Mouse (Mus musculus) lung, embryonic 16.5 days (tissue): Measurements from ENCODE around the gene Dhrs4. TPM values are rescaled to one million over a fixed set of nuclear protein-coding genes. Genes with fewer than 3 reads are reported as not detected.

Source experiments
- ATAC-seq: fragments of 200-750 bp; cut with Nextera tagmentation; 2 replicates; pipeline ENCODE4 v1.8.0; 2017; ENCODE audit warnings: low read depth, mild to moderate bottlenecking, moderate library complexity
- H3K27ac ChIP-seq: fragments of 300-500 bp; sonication (generic); 2 replicates; pipeline ENCODE4 v1.5.1; 2014; ENCODE audit warnings: mild to moderate bottlenecking, control low read depth, low read length
- H3K27me3 ChIP-seq: fragments of 300-500 bp; sonication (generic); 2 replicates; pipeline ENCODE4 v1.6.1; 2014; ENCODE audit warnings: low read depth, low read length, mixed read lengths; ENCODE audit not compliant: control insufficient read depth, insufficient read depth
- H3K36me3 ChIP-seq: fragments of 300-500 bp; sonication (generic); 2 replicates; pipeline ENCODE4 v1.6.1; 2014; ENCODE audit warnings: low read length; ENCODE audit not compliant: control insufficient read depth, insufficient read depth
- H3K4me1 ChIP-seq: fragments of 300-500 bp; sonication (generic); replicated peaks from 2 replicates; pipeline ENCODE4 v1.6.1; 2014; ENCODE audit warnings: low read length, mixed read lengths; ENCODE audit not compliant: control insufficient read depth, insufficient read depth
- H3K4me2 ChIP-seq: fragments of 300-500 bp; sonication (generic); 2 replicates; pipeline ENCODE4 v1.6.1; 2014; ENCODE audit warnings: low read depth, low read length, control low read depth
- H3K4me3 ChIP-seq: fragments of 300-500 bp; sonication (generic); 2 replicates; pipeline ENCODE4 v1.5.1; 2014; ENCODE audit warnings: mild to moderate bottlenecking, low read length, control low read depth
- H3K9ac ChIP-seq: fragments of 300-500 bp; sonication (generic); 2 replicates; pipeline ENCODE4 v1.6.1; 2014; ENCODE audit warnings: low read length, control low read depth
- H3K9me3 ChIP-seq: fragments of 300-500 bp; sonication (generic); 2 replicates; pipeline ENCODE4 v1.6.1; 2016; ENCODE audit warnings: low read length; ENCODE audit not compliant: control insufficient read depth
- WGBS: fragments of 180-500 bp; shearing (Covaris S2); extraction: QIAGEN DNeasy Blood & Tissue Kit; methylation state at CpG from one replicate; pipeline ENCODE4 v1.1.7; 2014; 5-methylcytosine and 5-hydroxymethylcytosine counted together
- polyA plus RNA-seq: library from polyadenylated mRNA; unstranded; fragments of >200 nt; fragmentation: Nextera tagmentation; extraction: Ambion mirVana; gene quantifications from 2 replicates; pipeline ENCODE4 v1.2.1, GENCODE M21; 2015

The Dhrs4 gene
- polyA plus RNA-seq, result 101 and 106 TPM in 2 replicates

GRCm38 (mm10) chr14:55478651-55479599 lies at the start of gene Dhrs4:
Gene Dhrs4 (plus strand): TSS chr14:55478758.
- no peaks in the 10 kb centered on the region for H3K9me3 ChIP-seq
- peak within 1 kb of the TSS; percentile 63 for H3K4me3 ChIP-seq
- H3K27ac ChIP-seq, result peak within 1 kb of the TSS; percentile 69
- peak within 1 kb of the TSS; percentile 59 for H3K4me2 ChIP-seq
- peaks cover 10% of the 10 kb centered on the region for H3K4me1 ChIP-seq
- H3K27me3 ChIP-seq, result no peaks in the 10 kb centered on the region
- H3K9ac ChIP-seq, result peak within 1 kb of the TSS; percentile 76
- H3K36me3 ChIP-seq, result peaks cover 7% of the 10 kb centered on the region
- under 1% methylated on average over 37 of the region's 38 CpGs for WGBS
- peak; percentile 99 for ATAC-seq

GRCm38 (mm10) chr14:55430255-55430654 lies 48.3 kb upstream of the Dhrs4 start:
- Histone ChIP-seq H3K9me3 (no peaks in the 10 kb centered on the region), H3K9ac (no peak overlapping the region), H3K27ac (no peak overlapping the region), H3K36me3 (no peaks in the 10 kb centered on the region), H3K4me2 (no peak overlapping the region), H3K4me3 (no peak overlapping the region), H3K4me1 (no peaks in the 10 kb centered on the region), H3K27me3 (no peaks in the 10 kb centered on the region)
- WGBS, result 86% methylated on average over 4 of the region's 4 CpGs
- no peak for ATAC-seq

GRCm38 (mm10) chr14:55433052-55433451 lies 45.5 kb upstream of the Dhrs4 start:
- H3K27me3 ChIP-seq, result no peaks in the 10 kb centered on the region
- no peak for ATAC-seq
- H3K4me3 ChIP-seq, result no peak overlapping the region
- no peaks in the 10 kb centered on the region for H3K4me1 ChIP-seq
- H3K27ac ChIP-seq, result no peak overlapping the region
- no peaks in the 10 kb centered on the region for H3K36me3 ChIP-seq
- H3K4me2 ChIP-seq, result no peak overlapping the region
- WGBS, result 83% methylated on average over 1 of the region's 1 CpGs
- H3K9ac ChIP-seq, result no peak overlapping the region
- H3K9me3 ChIP-seq, result no peaks in the 10 kb centered on the region

- no peaks in the 10 kb centered on the region for H3K27me3 ChIP-seq
- WGBS, result 76% methylated on average over 3 of the region's 3 CpGs
- no peak overlapping the region for H3K27ac ChIP-seq
- no peak overlapping the region for H3K4me3 ChIP-seq
- H3K4me1 ChIP-seq, result no peaks in the 10 kb centered on the region
- H3K36me3 ChIP-seq, result no peaks in the 10 kb centered on the region
- H3K4me2 ChIP-seq, result no peak overlapping the region
- peak; percentile 34; the same call in 1 of the 2 replicates for ATAC-seq
- H3K9me3 ChIP-seq, result no peaks in the 10 kb centered on the region
- no peak overlapping the region for H3K9ac ChIP-seq
Measured at GRCm38 (mm10) chr14:55434825-55435224, 43.7 kb upstream of the Dhrs4 start.

- 85% methylated on average over 8 of the region's 8 CpGs for WGBS
Measured at GRCm38 (mm10) chr14:55437118-55437517, 41.4 kb upstream of the Dhrs4 start.

GRCm38 (mm10) chr14:55438193-55438784 lies 40.3 kb upstream of the Dhrs4 start:
- Histone ChIP-seq H3K27ac (no peak overlapping the region), H3K27me3 (no peaks in the 10 kb centered on the region), H3K4me1 (no peaks in the 10 kb centered on the region), H3K9me3 (no peaks in the 10 kb centered on the region), H3K9ac (no peak overlapping the region), H3K4me2 (no peak overlapping the region), H3K36me3 (no peaks in the 10 kb centered on the region), H3K4me3 (no peak overlapping the region)
- peak; percentile 26; the same call in 1 of the 2 replicates for ATAC-seq
- WGBS, result 23% methylated on average over 6 of the region's 6 CpGs

More at GRCm38 (mm10) chr14:55437118-55437517, 41.4 kb upstream of the Dhrs4 start:
- Histone ChIP-seq H3K4me1 (no peaks in the 10 kb centered on the region), H3K4me3 (no peak overlapping the region), H3K9me3 (no peaks in the 10 kb centered on the region), H3K4me2 (no peak overlapping the region), H3K36me3 (no peaks in the 10 kb centered on the region), H3K27me3 (no peaks in the 10 kb centered on the region), H3K9ac (no peak overlapping the region), H3K27ac (no peak overlapping the region)
- no peak for ATAC-seq

- H3K4me2 ChIP-seq, result no peak overlapping the region
- WGBS, result 46% methylated on average over 2 of the region's 2 CpGs
- peaks cover 3% of the 10 kb centered on the region; the same call in 1 of the 2 replicates for H3K9me3 ChIP-seq
- no peak for ATAC-seq
- no peak overlapping the region for H3K4me3 ChIP-seq
- H3K9ac ChIP-seq, result no peak overlapping the region
- H3K27ac ChIP-seq, result no peak overlapping the region
- no peaks in the 10 kb centered on the region for H3K27me3 ChIP-seq
- no peaks in the 10 kb centered on the region for H3K36me3 ChIP-seq
- H3K4me1 ChIP-seq, result no peaks in the 10 kb centered on the region
Measured at GRCm38 (mm10) chr14:55457693-55458092, 20.9 kb upstream of the Dhrs4 start.

- no peak overlapping the region for H3K4me3 ChIP-seq
- H3K27me3 ChIP-seq, result no peaks in the 10 kb centered on the region
- 17% methylated on average over 10 of the region's 10 CpGs for WGBS
- peaks cover 3% of the 10 kb centered on the region; the same call in 1 of the 2 replicates for H3K9me3 ChIP-seq
- no peak overlapping the region for H3K27ac ChIP-seq
- ATAC-seq, result peak; percentile 47; the same call in 1 of the 2 replicates
- H3K36me3 ChIP-seq, result no peaks in the 10 kb centered on the region
- H3K4me1 ChIP-seq, result no peaks in the 10 kb centered on the region
- no peak overlapping the region for H3K9ac ChIP-seq
- no peak overlapping the region for H3K4me2 ChIP-seq
Measured at GRCm38 (mm10) chr14:55458273-55458672, 20.3 kb upstream of the Dhrs4 start.

GRCm38 (mm10) chr14:55458761-55459160 lies 19.8 kb upstream of the Dhrs4 start:
- no peak overlapping the region for H3K4me3 ChIP-seq
- H3K27me3 ChIP-seq, result no peaks in the 10 kb centered on the region
- H3K9me3 ChIP-seq, result peaks cover 3% of the 10 kb centered on the region; the same call in 1 of the 2 replicates
- H3K9ac ChIP-seq, result no peak overlapping the region
- no peak overlapping the region for H3K27ac ChIP-seq
- WGBS, result 62% methylated on average over 3 of the region's 3 CpGs
- no peak overlapping the region for H3K4me2 ChIP-seq
- no peaks in the 10 kb centered on the region for H3K4me1 ChIP-seq
- no peak for ATAC-seq
- H3K36me3 ChIP-seq, result no peaks in the 10 kb centered on the region
